Mouse (Mus musculus) adrenal gland, adult 18-20 months (tissue): ENCODE data around the gene Mtmr11. TPM values are rescaled to one million over a fixed set of nuclear protein-coding genes. Genes with fewer than 3 reads are reported as not detected.
A peak's percentile ranks its signal among the peaks of the same experiment; 100 is the strongest.

Experiments
- DNase-seq, 2 experiments: peaks; one replicate each; pipeline ENCODE4 v3.0.0; 2021 to 2022; ENCODE audit warnings: low spot score in 2 of 2
- long read RNA-seq, 2 experiments: library from polyadenylated mRNA; stranded (forward); transcript quantifications; one replicate each; pipeline ENCODE4 v2.0.0; 2021
- total RNA-seq, 2 experiments: library from RNA; stranded (reverse); gene quantifications; 1 replicate in 1 of 2; 2 replicates in 1 of 2; pipeline ENCODE4 v1.2.3; 2021

Gene Mtmr11
- total RNA-seq: 10 to 100 TPM; 19.4 to 28.7 TPM
- long read RNA-seq, experiment 1, transcript Mtmr11-201 (17 exons, 2,778 nt): major isoform, 14 of 23 reads
- long read RNA-seq, experiment 1, partial matches to known transcripts: 1 of 23 reads
- long read RNA-seq, experiment 1, other reads (novel, unspliced or antisense): 8 of 23 reads
- long read RNA-seq, experiment 2, transcript Mtmr11-201 (17 exons, 2,778 nt): major isoform, 25 of 58 reads
- long read RNA-seq, experiment 2, partial matches to known transcripts: 12 of 58 reads
- long read RNA-seq, experiment 2, other reads (novel, unspliced or antisense): 21 of 58 reads

DNA sequence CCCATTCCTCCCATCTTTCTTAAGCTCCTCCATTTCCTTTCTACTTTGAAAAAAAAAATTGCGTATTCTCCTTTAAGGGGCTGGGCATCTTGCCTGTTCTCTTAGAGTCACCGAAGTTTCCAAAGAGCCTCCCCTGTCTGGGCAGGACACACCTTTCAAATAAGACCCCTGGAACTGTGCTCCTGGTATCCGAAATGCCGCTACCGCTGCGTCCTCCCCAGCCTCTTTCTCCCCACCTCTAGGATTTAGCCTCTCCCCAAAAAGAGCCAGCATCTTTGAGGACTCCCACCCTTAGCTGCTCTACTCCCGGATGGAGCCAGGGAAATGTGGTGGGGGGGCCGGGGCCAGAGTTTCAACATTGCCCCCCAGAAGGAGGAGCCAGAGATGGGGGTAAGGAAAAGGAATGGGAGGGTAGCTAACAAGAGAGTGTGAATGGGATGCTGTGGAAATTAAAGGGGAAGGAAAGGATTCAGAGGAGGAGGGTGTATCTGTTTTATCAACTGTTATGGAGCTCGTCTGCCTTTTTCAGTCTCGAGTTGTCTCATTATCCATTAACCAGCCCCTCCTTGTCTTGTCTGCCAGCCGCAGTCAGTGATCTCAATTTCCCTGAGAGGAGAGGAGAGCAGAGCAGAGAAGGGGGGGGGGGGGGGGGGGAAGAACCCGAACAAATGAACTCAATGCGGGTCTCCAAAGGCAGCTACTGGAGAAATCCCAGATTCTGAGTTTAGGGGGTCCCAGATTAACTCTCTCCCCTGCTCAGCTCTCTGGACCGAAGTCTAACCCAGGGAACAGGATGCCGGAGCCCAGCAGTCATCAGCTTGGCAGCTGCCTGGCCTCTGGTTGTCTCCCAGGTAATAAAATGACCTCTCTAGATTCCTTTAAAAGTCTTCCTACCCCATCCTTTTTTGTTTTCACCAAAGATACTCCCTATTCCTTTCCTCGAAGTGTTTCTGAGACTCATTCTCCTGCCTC, at the start of gene Mtmr11:
Mtmr11 (plus strand) TSS at position 136 of the 972 bp plus-strand sequence.
- peak in 1 of 2 experiments; percentile 46 for DNase-seq

DNA sequence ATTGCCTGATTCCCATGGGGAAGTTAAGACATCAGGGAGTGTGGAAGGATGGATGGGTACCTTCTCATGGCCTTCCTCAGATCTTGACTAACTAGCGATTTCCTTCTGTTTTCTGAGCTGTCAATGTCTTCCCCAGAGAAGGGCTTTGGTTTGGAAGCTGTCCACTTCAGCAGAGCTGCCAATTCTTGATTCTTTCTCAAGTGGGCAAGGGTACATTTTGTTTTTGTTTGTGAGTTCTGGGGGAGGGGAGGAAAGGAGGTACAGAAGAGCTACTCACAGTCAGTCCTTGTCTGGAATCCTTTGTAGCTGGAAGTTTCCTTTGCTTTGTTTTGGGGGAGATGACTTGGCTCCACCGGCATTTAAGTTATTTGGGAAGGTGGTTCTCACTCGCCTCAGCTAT, 48.6 kb upstream of the Mtmr11 start:
- DNase-seq: no peak

GRCm38 (mm10) chr3:96118142-96118541, 43.7 kb upstream of the Mtmr11 start:
- no peak for DNase-seq

- no peak for DNase-seq
Measured at GRCm38 (mm10) chr3:96118702-96119101, 43.1 kb upstream of the Mtmr11 start.

- no peak for DNase-seq
Measured at GRCm38 (mm10) chr3:96124235-96124634, 37.6 kb upstream of the Mtmr11 start.

DNA sequence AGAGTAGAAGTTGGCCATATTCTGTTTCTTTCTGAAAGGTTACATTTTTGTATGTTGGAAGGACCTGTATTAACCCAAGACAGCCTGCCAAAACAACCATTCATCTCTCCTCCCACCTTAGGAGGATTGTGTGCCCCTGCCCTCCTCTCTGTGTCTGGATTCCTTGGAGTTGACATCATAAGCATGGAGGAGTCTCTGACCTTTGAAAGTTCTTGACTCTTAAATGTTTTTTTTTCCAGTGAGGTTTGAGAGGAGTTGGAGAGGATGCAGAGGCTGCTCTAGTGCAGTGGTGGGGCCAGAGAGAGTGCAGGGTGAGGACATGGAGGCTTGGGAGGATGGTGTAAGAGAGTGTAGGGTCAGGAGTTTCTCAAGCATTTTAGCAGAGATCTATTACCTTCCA, 33.7 kb upstream of the Mtmr11 start:
- DNase-seq: no peak

GRCm38 (mm10) chr3:96132478-96132877, 29.3 kb upstream of the Mtmr11 start:
- DNase-seq: no peak

- DNase-seq: no peak
Measured at GRCm38 (mm10) chr3:96133327-96133905, 28.4 kb upstream of the Mtmr11 start.

GRCm38 (mm10) chr3:96135011-96135410, 26.8 kb upstream of the Mtmr11 start:
- DNase-seq: peak in 1 of 2 experiments; percentile 59

- DNase-seq: peak in 1 of 2 experiments; percentile 34
Measured at GRCm38 (mm10) chr3:96147950-96148349, 13.9 kb upstream of the Mtmr11 start.

DNA sequence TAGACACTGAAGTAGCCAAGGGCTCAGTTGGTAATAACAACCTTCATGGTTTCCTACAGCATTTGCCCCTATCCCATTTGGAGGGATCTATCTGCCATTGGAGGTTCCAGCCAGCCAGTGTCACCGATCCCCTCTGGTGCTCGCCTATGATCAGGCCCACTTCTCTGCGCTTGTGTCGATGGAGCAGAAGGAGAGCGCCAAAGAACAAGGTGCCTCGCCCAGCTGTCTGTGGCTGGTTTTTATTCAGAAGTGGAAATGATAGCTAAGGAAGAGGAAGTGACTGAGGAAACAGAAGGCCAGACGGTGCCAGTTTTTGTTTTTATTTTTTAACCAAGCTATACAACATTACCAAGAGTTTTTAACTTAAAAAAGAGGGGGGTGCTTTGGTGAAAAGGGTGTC, 10.0 kb upstream of the Mtmr11 start:
- DNase-seq: no peak

GRCm38 (mm10) chr3:96152611-96153010, 9.2 kb upstream of the Mtmr11 start:
- DNase-seq: no peak

DNA sequence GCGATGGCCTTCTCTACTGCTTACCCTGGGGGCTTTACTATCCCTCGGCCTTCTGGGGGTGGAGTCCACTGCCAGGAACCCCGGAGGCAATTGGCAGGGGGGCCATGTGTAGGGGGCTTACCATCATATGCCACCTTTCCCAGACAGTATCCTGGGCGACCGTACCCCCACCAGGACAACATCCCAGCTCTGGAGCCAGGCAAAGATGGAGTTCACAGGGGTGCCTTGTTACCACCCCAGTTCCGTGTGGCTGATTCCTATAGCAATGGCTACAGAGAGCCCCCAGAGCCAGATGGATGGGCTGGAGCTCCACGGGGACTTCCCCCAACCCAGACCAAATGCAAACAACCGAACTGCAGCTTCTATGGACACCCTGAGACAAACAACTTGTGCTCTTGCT, 6.3 kb upstream of the Mtmr11 start:
- DNase-seq: no peak

- DNase-seq: no peak
Measured at GRCm38 (mm10) chr3:96159820-96160219, 2.0 kb upstream of the Mtmr11 start.

- DNase-seq: peak in 1 of 2 experiments; percentile 65
Measured at GRCm38 (mm10) chr3:96160222-96160802, 1.5 kb upstream of the Mtmr11 start.

- DNase-seq: peak; percentile 69 to 79
Measured at GRCm38 (mm10) chr3:96160803-96161516, 844 bp upstream of the Mtmr11 start.

DNA sequence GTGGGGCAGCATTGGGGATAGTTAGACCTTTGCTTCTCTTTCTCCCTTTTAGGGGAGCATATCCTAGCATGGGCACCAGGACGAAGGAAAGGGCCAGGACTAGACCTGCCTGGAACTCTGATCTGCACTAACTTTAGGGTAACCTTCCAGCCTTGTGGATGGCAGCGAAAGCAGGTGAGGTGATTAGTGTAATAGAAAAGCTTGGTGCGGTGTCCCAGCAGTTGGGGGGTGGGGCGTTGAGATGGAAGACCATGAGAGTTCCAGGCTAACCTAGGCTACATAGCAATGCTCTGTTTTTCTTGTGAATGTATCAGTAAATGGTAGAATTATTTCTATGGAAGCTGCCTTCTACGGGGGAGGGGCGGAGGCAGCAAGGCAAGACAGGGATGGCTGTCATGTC, 1.2 kb downstream of the Mtmr11 start:
- no peak for DNase-seq

- no peak for DNase-seq
Measured at GRCm38 (mm10) chr3:96168466-96169158, 6.8 kb downstream of the Mtmr11 start.

DNA sequence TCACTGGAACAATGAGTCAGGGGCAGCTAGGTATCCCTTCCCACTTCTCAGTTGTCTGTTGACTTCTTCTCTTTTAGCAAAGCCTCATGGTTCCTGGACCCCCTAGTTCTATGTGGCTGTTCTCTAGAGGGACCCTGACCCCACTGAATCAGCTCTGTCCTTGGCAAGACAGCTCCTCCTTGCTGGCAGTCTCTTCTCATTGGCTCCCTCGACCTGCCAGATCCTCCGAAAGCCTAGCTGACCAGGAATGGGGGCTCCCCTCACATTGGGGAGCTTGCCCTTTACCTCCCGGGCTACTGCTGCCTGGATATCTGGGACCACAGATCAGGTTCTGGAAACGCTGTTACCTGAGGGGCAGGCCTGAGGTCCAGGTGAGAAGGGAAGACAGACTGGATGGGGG, 8.5 kb downstream of the Mtmr11 start:
- peak in 1 of 2 experiments; percentile 39 for DNase-seq

DNA sequence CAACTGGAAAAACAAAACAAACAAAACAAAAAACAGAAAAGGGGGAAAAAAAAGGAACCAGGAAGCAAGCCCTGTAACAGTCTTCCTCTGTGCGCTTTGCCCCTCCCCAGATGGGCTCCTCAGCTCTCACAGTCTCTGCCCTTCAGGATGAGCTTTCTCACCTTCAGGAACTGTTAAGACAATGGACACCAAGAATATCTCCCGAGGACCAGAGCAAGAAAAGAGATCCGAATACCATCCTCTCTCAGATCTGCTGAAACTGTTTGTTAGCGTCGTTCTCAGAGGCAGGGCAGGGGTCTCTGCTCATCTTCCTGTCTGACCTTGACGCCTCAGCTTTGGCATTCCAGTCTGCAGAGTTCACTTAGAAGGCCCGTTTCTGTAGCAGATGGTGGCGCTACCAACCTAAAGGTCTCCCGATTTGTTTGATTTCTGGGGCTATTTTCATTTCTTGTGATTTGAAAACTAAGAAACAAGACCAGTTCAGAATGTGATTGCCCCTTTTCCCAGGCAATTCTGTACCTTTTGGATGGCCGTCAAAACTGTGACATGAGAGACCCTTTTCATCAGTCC, 9.3 kb downstream of the Mtmr11 start:
- no peak for DNase-seq
